Mouse (Mus musculus) urinary bladder, adult 2 months (tissue): ENCODE data around the gene Fat2. TPM values are rescaled to one million over a fixed set of nuclear protein-coding genes. Genes with fewer than 3 reads are reported as not detected.

ENCODE experiments used
- DNase-seq: peaks from one replicate; pipeline ENCODE4 v3.0.0; 2022; ENCODE audit warnings: low spot score
- polyA plus RNA-seq: library from polyadenylated mRNA; depleted of rRNA; stranded (reverse); fragments of >200 nt; gene quantifications from 2 replicates; pipeline ENCODE4 v1.2.3, GENCODE M21; 2012

The Fat2 gene
- polyA plus RNA-seq, 1 experiment: 8.9 TPM

GRCm38 (mm10) chr11:55239496-55239895 lies 96.9 kb downstream of the Fat2 start:
- DNase-seq: no peak

GRCm38 (mm10) chr11:55236815-55237214 lies 99.5 kb downstream of the Fat2 start:
- no peak for DNase-seq

- no peak for DNase-seq
Measured at GRCm38 (mm10) chr11:55234791-55235190, 101.6 kb downstream of the Fat2 start.

GRCm38 (mm10) chr11:55234288-55234687 lies 102.1 kb downstream of the Fat2 start:
- DNase-seq: no peak

- DNase-seq: no peak
Measured at GRCm38 (mm10) chr11:55231034-55231433, 105.3 kb downstream of the Fat2 start.

GRCm38 (mm10) chr11:55221306-55221705 lies 115.1 kb downstream of the Fat2 start:
- no peak for DNase-seq

GRCm38 (mm10) chr11:55218473-55218872 lies 117.9 kb downstream of the Fat2 start:
- DNase-seq: no peak

- no peak for DNase-seq
Measured at GRCm38 (mm10) chr11:55217880-55218279, 118.5 kb downstream of the Fat2 start.

GRCm38 (mm10) chr11:55217418-55217817 lies 118.9 kb downstream of the Fat2 start:
- DNase-seq: no peak

- no peak for DNase-seq
Measured at GRCm38 (mm10) chr11:55216830-55217229, 119.5 kb downstream of the Fat2 start.

GRCm38 (mm10) chr11:55216061-55216460 lies 120.3 kb downstream of the Fat2 start:
- no peak for DNase-seq

GRCm38 (mm10) chr11:55214978-55215377 lies 121.4 kb downstream of the Fat2 start:
- no peak for DNase-seq

GRCm38 (mm10) chr11:55214161-55214560 lies 122.2 kb downstream of the Fat2 start:
- no peak for DNase-seq

GRCm38 (mm10) chr11:55213518-55213917 lies 122.8 kb downstream of the Fat2 start:
- DNase-seq: no peak

GRCm38 (mm10) chr11:55209626-55210353 lies 126.6 kb downstream of the Fat2 start:
- DNase-seq: no peak

- no peak for DNase-seq
Measured at GRCm38 (mm10) chr11:55209032-55209431, 127.3 kb downstream of the Fat2 start.

- DNase-seq: no peak
Measured at GRCm38 (mm10) chr11:55208001-55208690, 128.2 kb downstream of the Fat2 start.

- DNase-seq: no peak
Measured at GRCm38 (mm10) chr11:55204602-55205001, 131.8 kb downstream of the Fat2 start.

- DNase-seq: peak; percentile 98
Measured at GRCm38 (mm10) chr11:55204159-55204596, 132.2 kb downstream of the Fat2 start, which contains the start of gene Slc36a1. Gene Slc36a1 (plus strand): TSS chr11:55204350.
